Mouse (Mus musculus) mouse embryonic stem cell (cell line): ENCODE data around the gene Ank2.
"Not testable (repeated sequence)": the region's sequence is repeated elsewhere in the genome, so short reads cannot be mapped to it uniquely, and the experiment has no call there.

ENCODE experiments used
- in situ Hi-C, 2 experiments: fragments of 300-500 bp; cut with MboI; formaldehyde crosslinking; loops; 1 replicate in 1 of 2; 3 replicates in 1 of 2; pipeline ENCODE4 v1.14.3; 2019 to 2020; ENCODE audit warnings: low sequenced_read_pairs in 2 of 2, low pct_unique_long_range_greater_than_20kb in 1 of 2, mixed read lengths in 1 of 2; ENCODE audit not compliant: unreplicated experiment in 1 of 2

The Ank2 gene

GRCm38 (mm10) chr3:127452233-127452632 lies 46.9 kb downstream of the Ank2 start:
- in situ Hi-C loops: loop anchor here (5.0 kb wide), 1 partner anchor 100 kb away; the partner anchor contains the start of genes Larp7 (in 2 of the 2) and Zgrf1 (in 2 of the 2)

GRCm38 (mm10) chr3:127451741-127452140 lies 47.4 kb downstream of the Ank2 start:
- in situ Hi-C loops: loop anchor here (5.0 kb wide), 1 partner anchor 101 kb away; the partner anchor contains the start of genes Larp7 (in 2 of the 2) and Zgrf1 (in 2 of the 2)

- in situ Hi-C loops: loop anchor here (5.0 kb wide), 1 partner anchor 101 kb away; the partner anchor contains the start of genes Larp7 (in 2 of the 2) and Zgrf1 (in 2 of the 2)
Observed at GRCm38 (mm10) chr3:127451070-127451469, 48.1 kb downstream of the Ank2 start.

- in situ Hi-C loops: no loop called here
Observed at GRCm38 (mm10) chr3:127446173-127446572, 53.0 kb downstream of the Ank2 start.

GRCm38 (mm10) chr3:127433291-127433690 lies 65.9 kb downstream of the Ank2 start:
- in situ Hi-C loops: loop anchor here in 1 of 2 experiments (10.0 kb wide), 1 partner anchor 108 kb away; no protein-coding TSS in a partner anchor

GRCm38 (mm10) chr3:127429866-127430265 lies 69.3 kb downstream of the Ank2 start:
- in situ Hi-C loops: loop anchor here (5.0 to 10.0 kb wide), 2 partner anchors 98 to 105 kb away; no protein-coding TSS in a partner anchor

- in situ Hi-C loops: loop anchor here in 1 of 2 experiments (5.0 kb wide), 1 partner anchor 96 kb away; no protein-coding TSS in a partner anchor
Observed at GRCm38 (mm10) chr3:127428527-127428926, 70.6 kb downstream of the Ank2 start.

- in situ Hi-C loops: no loop called here
Observed at GRCm38 (mm10) chr3:127416950-127417349, 82.2 kb downstream of the Ank2 start.

- in situ Hi-C loops: no loop called here
Observed at GRCm38 (mm10) chr3:127414438-127414837, 84.7 kb downstream of the Ank2 start.

- in situ Hi-C loops: no loop called here
Observed at GRCm38 (mm10) chr3:127408684-127409550, 90.2 kb downstream of the Ank2 start.

GRCm38 (mm10) chr3:127407868-127408574 lies 91.1 kb downstream of the Ank2 start:
- in situ Hi-C loops: no loop called here

- in situ Hi-C loops: no loop called here
Observed at GRCm38 (mm10) chr3:127406883-127407282, 92.3 kb downstream of the Ank2 start.

GRCm38 (mm10) chr3:127404371-127404770 lies 94.8 kb downstream of the Ank2 start:
- in situ Hi-C loops: no loop called here

GRCm38 (mm10) chr3:127400976-127401375 lies 98.2 kb downstream of the Ank2 start:
- in situ Hi-C loops: no loop called here

GRCm38 (mm10) chr3:127400468-127400867 lies 98.7 kb downstream of the Ank2 start:
- in situ Hi-C loops: not testable (repeated sequence)

GRCm38 (mm10) chr3:127397774-127398173 lies 101.4 kb downstream of the Ank2 start:
- in situ Hi-C loops: no loop called here

GRCm38 (mm10) chr3:127395202-127395601 lies 103.9 kb downstream of the Ank2 start:
- in situ Hi-C loops: no loop called here

GRCm38 (mm10) chr3:127387016-127387517 lies 112.1 kb downstream of the Ank2 start:
- in situ Hi-C loops: no loop called here

- in situ Hi-C loops: no loop called here
Observed at GRCm38 (mm10) chr3:127383231-127383630, 115.9 kb downstream of the Ank2 start.
